Mouse (Mus musculus) liver, postnatal 0 days (tissue): ENCODE results near the gene Scg5.

Experiments used
- CTCF ChIP-seq: sonication (generic); IDR thresholded peaks from 2 replicates; pipeline ENCODE4 v1.5.1; 2016; ENCODE audit warnings: antibody characterized with exemption, low read depth
- EP300 ChIP-seq: IDR thresholded peaks from 2 replicates; pipeline ENCODE4 v1.6.1; 2016; ENCODE audit warnings: antibody characterized with exemption, low read depth, mild to moderate bottlenecking

GRCm38 (mm10) chr2:113841656-113842437 is 12.9 kb upstream of the Scg5 start:
- TF ChIP-seq CTCF: no peak
- TF ChIP-seq EP300: no peak
